Mouse (Mus musculus) CD4-positive, CD25-positive, alpha-beta regulatory T cell, adult 2 months (primary cell): Measurements from ENCODE around the gene Gm42742.

Source experiments
- DNase-seq: peaks from one replicate; pipeline ENCODE4 v3.0.0-alpha.2; 2012; ENCODE audit warnings: low read depth, low spot score

The Gm42742 gene

GRCm38 (mm10) chr7:127003620-127004019 is 17.3 kb downstream of the Gm42742 start:
- DNase-seq, result no peak

DNA sequence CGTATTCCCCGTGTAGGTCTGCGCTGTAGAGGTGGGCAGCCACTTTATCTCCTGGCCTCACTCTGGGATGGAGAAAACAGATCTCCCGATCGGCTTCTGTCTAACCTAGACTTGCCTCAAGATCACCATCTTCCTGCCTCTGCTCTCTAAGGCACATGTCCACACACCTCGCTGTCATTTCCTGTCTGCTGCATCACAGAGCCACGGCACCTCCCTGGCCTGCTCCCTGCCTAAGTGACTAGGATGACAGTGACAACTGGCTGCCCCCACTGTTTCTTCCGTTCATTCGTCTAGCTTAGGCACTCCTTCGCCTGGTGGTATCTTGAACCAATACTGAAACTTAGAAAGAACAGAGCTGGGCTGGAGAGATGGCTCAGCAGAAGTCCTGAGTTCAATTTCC is 21.3 kb downstream of the Gm42742 start:
- peak; percentile 66 for DNase-seq

DNA sequence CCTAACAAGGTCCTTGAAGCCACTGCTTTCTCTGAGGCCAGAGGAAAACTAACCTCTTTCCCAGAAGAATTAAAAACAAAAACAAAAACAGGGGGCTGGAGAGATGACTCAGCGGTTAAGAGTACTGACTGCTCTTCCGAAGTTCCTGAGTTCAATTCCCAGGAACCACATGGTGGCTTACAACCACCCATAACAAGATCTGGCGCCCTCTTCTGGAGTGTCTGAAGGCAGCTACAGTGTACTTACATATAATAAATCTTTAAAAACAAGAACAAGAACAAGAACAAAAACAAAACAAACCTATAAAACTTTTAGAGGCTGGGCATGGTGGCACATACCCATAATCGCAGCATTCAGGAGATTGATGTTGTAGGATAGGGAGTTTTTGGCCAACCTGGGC is 24.4 kb downstream of the Gm42742 start:
- peak; percentile 29 for DNase-seq

- no peak for DNase-seq
These were observed 32.1 kb downstream of the Gm42742 start for GRCm38 (mm10) chr7:126988816-126989215.

GRCm38 (mm10) chr7:126986319-126986718 is 34.6 kb downstream of the Gm42742 start:
- DNase-seq, result peak; percentile 62

- no peak for DNase-seq
These were observed 36.0 kb downstream of the Gm42742 start for GRCm38 (mm10) chr7:126984667-126985444.

- no peak for DNase-seq
These were observed 37.8 kb downstream of the Gm42742 start for GRCm38 (mm10) chr7:126983113-126983512.

GRCm38 (mm10) chr7:126982054-126982453 is 38.8 kb downstream of the Gm42742 start:
- DNase-seq, result no peak

- DNase-seq, result no peak
These were observed 39.3 kb downstream of the Gm42742 start for GRCm38 (mm10) chr7:126981601-126982000.

DNA sequence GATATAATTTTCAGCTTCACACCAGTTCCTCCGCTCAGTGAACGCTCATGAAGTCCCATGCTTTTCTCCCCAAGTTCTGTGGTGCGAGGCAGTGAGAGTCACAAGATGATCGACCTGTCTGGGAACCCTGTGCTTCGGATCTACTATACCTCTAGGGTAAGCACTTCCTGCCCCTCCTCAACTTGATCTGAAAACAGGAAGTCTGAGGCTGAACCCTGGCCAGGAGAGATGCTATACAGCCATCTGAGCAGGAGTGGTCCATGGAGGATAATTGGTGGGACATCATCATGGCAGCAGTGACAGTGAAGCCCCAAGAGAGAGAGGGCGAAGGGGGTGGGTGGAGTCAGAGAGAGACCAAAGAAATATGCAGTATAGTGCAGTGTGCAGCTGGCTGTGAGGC is 42.1 kb downstream of the Gm42742 start:
- DNase-seq, result peak; percentile 58

GRCm38 (mm10) chr7:126976878-126977459 is 43.9 kb downstream of the Gm42742 start:
- no peak for DNase-seq

DNA sequence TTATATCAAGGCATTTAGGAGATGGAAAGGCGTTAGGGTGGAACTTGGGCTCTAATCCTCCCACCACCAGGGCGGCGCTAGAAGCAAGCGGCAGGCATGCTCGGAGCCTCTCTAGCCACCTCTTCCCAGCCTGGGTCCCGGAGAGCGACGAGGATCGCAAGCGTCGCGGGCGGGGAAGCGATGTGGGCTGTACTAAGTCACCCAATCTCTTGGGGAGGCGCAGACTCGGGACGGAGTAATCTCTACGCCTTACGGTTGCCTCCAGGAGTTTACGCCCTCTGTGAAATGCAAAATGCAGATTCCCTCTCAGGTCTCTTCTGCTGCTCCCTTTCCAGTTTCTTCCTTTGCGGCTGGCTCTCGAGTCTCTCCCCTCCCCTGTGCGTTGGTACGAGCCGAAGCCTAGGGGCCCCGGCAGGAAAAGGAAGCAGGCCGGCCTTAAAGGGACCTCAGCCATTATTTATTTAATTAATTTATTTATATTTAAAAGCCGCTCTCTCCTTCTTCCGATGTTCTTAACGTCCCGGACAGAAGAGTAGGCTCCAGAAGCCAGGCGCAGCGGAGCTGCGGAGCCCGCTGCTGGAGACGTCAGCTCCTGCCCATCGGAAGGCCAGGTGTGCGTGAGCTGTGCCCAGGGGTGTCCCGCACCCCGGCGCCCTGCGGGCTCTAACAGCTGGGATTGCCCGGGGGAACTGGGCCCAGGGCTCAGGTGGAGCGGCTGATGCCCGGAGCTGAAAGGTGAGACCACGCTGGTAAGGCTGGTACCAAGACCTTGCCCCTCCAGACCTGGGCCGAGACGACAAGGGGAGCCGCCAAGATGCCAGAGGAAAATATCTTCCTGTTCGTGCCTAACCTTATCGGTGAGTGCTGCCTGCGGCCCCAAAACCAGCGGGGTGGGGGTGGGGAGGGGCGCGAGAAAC is 44.7 kb downstream of the Gm42742 start, which contains the start of gene Cdiptos:
Gene Cdiptos, minus strand, starts transcription at position 149 of the 917 bp plus-strand sequence.
- peak; percentile 97 for DNase-seq

DNA sequence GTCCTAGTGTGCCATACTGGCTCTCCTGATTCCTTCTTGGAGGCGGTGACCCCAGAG is 45.2 kb downstream of the Gm42742 start, which contains the start of gene Cdipt:
Gene Cdipt, plus strand, starts transcription at position 22 of the 57 bp plus-strand sequence.
- DNase-seq, result no peak

DNA sequence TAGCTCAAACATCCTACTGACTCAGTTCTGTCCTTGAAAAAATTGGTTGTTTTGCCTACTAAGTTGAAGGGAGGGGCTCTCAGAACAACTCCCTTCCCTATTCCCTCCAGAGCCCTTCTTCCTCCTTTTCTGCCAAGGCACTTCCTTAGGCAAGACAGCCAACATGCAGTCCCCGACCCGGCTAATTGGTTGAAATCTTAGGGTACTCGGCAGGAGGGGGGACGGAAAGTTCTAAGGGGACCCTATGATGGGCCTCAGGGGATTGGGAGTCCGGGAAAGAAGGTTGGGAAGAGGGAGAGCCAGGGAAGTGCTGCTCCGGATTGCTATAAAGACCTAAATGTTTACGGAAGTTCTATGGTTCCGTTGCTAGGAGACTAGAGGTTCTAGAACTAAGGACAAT is 45.4 kb downstream of the Gm42742 start:
- DNase-seq, result no peak

GRCm38 (mm10) chr7:126967361-126967760 is 53.5 kb downstream of the Gm42742 start:
- DNase-seq, result no peak

- no peak for DNase-seq
These were observed 55.3 kb downstream of the Gm42742 start for GRCm38 (mm10) chr7:126965568-126965967.
